Comparison of ENCODE assay signal across 9 mouse cellular contexts in the genomic region with DNA sequence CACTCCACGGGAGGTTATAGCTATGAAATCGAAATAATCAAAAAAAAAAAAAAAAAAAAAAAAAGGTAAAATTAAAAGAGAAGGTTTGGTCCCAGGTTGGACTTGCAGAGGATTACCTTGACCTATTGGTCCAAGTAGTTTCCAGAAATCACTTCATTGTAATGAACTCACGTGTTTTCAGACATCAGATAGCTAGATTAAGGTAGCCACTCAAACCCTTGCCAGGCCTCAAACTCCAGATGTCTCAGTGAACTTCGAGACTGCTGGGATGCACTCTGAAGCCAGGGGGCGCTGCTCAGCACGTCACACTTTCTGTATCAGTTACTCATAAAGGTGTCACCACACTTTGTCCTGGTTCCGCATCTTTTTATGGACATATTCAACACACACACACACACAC. TPM values are rescaled to one million over a fixed set of nuclear protein-coding genes. Genes with fewer than 3 reads are reported as not detected.
DNase-seq lines count a peak whose midpoint lies in the region; ATAC-seq and TF ChIP-seq lines count a peak whose summit lies in the region.
"Had no signal": no experiment of that assay in that cellular context is flagged by ENCODE, and none has a peak within 500 bp of the region (broad histone marks: within the 10 kb centered on the region; RNA-seq: fewer than 3 reads in every experiment).

No protein-coding gene starts in this region.

- no peak for ATAC-seq in liver, embryonic 11.5 days (replicated peaks; ENCODE audit: low FRiP score)
- peak; percentile 54 for ATAC-seq in activated CD4-positive, CD25-positive, alpha-beta regulatory T cell, adult 4 months

- no peak for TF ChIP-seq POLR2A in liver, adult 2 months (IDR thresholded peaks at IDR 0.05; ENCODE audit: extremely low read depth, insufficient read depth, low read length)

- H3K4me3 ChIP-seq in liver, adult 2 months (ENCODE audit: insufficient read depth, low read depth, low read length) = no peak overlapping the region
- H3K4me3 ChIP-seq in liver, embryonic 11.5 days (ENCODE audit: low read depth, low read length) = no peak overlapping the region

- H3K9me3 ChIP-seq in liver, embryonic 11.5 days (ENCODE audit: control insufficient read depth, low read length) = no peaks in the 10 kb centered on the region

- H3K27me3 ChIP-seq in liver, adult 2 months (ENCODE audit: control insufficient read depth, insufficient read depth, low read length) = no peaks in the 10 kb centered on the region
- peaks cover 6% of the 10 kb centered on the region; the same call in 1 of the 2 replicates for H3K27me3 ChIP-seq in liver, embryonic 11.5 days (replicated peaks; ENCODE audit: control insufficient read depth, insufficient read depth, low read length)
- no peaks in the 10 kb centered on the region for H3K27me3 ChIP-seq in splenic B cell, adult 2 months (ENCODE audit: control insufficient read depth, insufficient read depth, low read length, poor library complexity, severe bottlenecking)

- peaks cover under 1% of the 10 kb centered on the region; the same call in 1 of the 2 replicates for H3K4me1 ChIP-seq in liver, adult 2 months (ENCODE audit: control insufficient read depth, insufficient read depth, low read length)
- no peaks in the 10 kb centered on the region for H3K4me1 ChIP-seq in liver, embryonic 11.5 days (replicated peaks; ENCODE audit: control insufficient read depth, insufficient read depth, low read length)

- H3K36me3 ChIP-seq in liver, adult 2 months (ENCODE audit: control insufficient read depth, insufficient read depth, low read length) = no peaks in the 10 kb centered on the region
- no peaks in the 10 kb centered on the region for H3K36me3 ChIP-seq in liver, embryonic 11.5 days (ENCODE audit: control insufficient read depth, insufficient read depth, low read length)
- no peaks in the 10 kb centered on the region for H3K36me3 ChIP-seq in splenic B cell, adult 2 months (ENCODE audit: control insufficient read depth, insufficient read depth, low read length, poor library complexity, severe bottlenecking)

- H3K9ac ChIP-seq in liver, adult 2 months (ENCODE audit: low read depth, low read length) = no peak overlapping the region
- no peak overlapping the region for H3K9ac ChIP-seq in liver, embryonic 11.5 days (ENCODE audit: low read depth, low read length)

- H3K79me2 ChIP-seq in liver, adult 2 months (ENCODE audit: control insufficient read depth, insufficient read depth, low read length) = no peaks in the 10 kb centered on the region

- WGBS in liver, adult 2 months = 64% methylated on average over 7 of the region's 7 CpGs
- 55% methylated on average over 7 of the region's 7 CpGs for WGBS in liver, embryonic 11.5 days

- H3K4me2 ChIP-seq in liver, embryonic 11.5 days = no peak overlapping the region

- TF ChIP-seq CTCF in liver, adult 2 months (IDR thresholded peaks at IDR 0.05; ENCODE audit: low read depth, low read length) = peak; percentile 85

- peak; percentile 48 for DNase-seq in liver, adult 2 months (ENCODE audit: extremely low read depth, low read depth, low spot score)
- DNase-seq in liver, embryonic 11.5 days (ENCODE audit: low spot score) = no peak
- DNase-seq in kidney, postnatal 4 days = peak; percentile 36 to 50
- peak; percentile 62 for DNase-seq in splenic B cell, adult 2 months (ENCODE audit: low read depth, low spot score)
- DNase-seq in layer of hippocampus, adult 9-10 months (ENCODE audit: low spot score) = no peak
- DNase-seq in ovary, postnatal 14 days (ENCODE audit: low spot score) = no peak
- no peak for DNase-seq in left cerebral cortex, adult 11 months (ENCODE audit: low spot score)

- H3K27ac ChIP-seq in liver, adult 2 months (replicated peaks; ENCODE audit: insufficient read depth, low read depth, low read length) = no peak overlapping the region
- no peak overlapping the region for H3K27ac ChIP-seq in liver, embryonic 11.5 days (ENCODE audit: low read depth, low read length)

RNA-seq across cellular contexts. Expression of gene Srsf5, which starts 27.5 kb away (rescaled TPM):
- 232 and 331 TPM in 2 replicates for total RNA-seq in liver, adult 2 months (2014; rRNA removed)
- polyA plus RNA-seq in liver, adult 2 months (2012; rRNA removed) = 198 and 238 TPM in 2 replicates
- polyA plus RNA-seq in liver, embryonic 11.5 days (2014; fragmentation: Nextera tagmentation; extraction: Ambion mirVana) = 423 and 425 TPM in 2 replicates
- polyA plus RNA-seq in activated CD4-positive, CD25-positive, alpha-beta regulatory T cell, adult 4 months (2017; shearing (Covaris generic)) = 100 to 1,000 TPM; 438 to 465 TPM

RNA-seq across cellular contexts. Expression of gene Slc10a1, which starts 50.7 kb away (rescaled TPM):
- total RNA-seq in liver, adult 2 months (2014; rRNA removed) = 389 and 508 TPM in 2 replicates
- 1,193 and 1,387 TPM in 2 replicates for polyA plus RNA-seq in liver, adult 2 months (2012; rRNA removed)
- polyA plus RNA-seq in liver, embryonic 11.5 days (2014; fragmentation: Nextera tagmentation; extraction: Ambion mirVana) = 0.47 and 0.95 TPM in 2 replicates
- polyA plus RNA-seq in activated CD4-positive, CD25-positive, alpha-beta regulatory T cell, adult 4 months (2017; shearing (Covaris generic)) = 1 to 10 TPM in 1 of 2 experiments, under 1 TPM in 1; 0.52 to 1.4 TPM
- polyA plus RNA-seq: gonadal fat pad, adult 2 months had no signal

Comparison
In these comparisons a context has a peak if more than half of its experiments do, and no peak if none do; other contexts are left out.
1. DNase-seq: peak in liver, adult 2 months (single experiment), kidney, postnatal 4 days (2 of 2) and splenic B cell, adult 2 months (single experiment); none in liver, embryonic 11.5 days (single experiment), layer of hippocampus, adult 9-10 months (single experiment), ovary, postnatal 14 days (single experiment) and left cerebral cortex, adult 11 months (single experiment).
2. RNA of gene Slc10a1, which starts 50.7 kb away (polyA plus RNA-seq): 1,193 to 1,387 TPM in liver, adult 2 months; 0.52 to 1.4 TPM in activated CD4-positive, CD25-positive, alpha-beta regulatory T cell, adult 4 months and 0.47 to 0.95 TPM in liver, embryonic 11.5 days; every median in the first group is over 100 times any median in the second.